Mouse (Mus musculus): ENCODE data around the gene Mthfd1l. TPM values are rescaled to one million over a fixed set of nuclear protein-coding genes. Genes with fewer than 3 reads are reported as not detected.
"Not testable (repeated sequence)": the region's sequence is repeated elsewhere in the genome, so short reads cannot be mapped to it uniquely, and the experiment has no call there.

Gene Mthfd1l
- total RNA-seq, 2 experiments from 2014 or later: 8.4 to 9.2 TPM

DNA sequence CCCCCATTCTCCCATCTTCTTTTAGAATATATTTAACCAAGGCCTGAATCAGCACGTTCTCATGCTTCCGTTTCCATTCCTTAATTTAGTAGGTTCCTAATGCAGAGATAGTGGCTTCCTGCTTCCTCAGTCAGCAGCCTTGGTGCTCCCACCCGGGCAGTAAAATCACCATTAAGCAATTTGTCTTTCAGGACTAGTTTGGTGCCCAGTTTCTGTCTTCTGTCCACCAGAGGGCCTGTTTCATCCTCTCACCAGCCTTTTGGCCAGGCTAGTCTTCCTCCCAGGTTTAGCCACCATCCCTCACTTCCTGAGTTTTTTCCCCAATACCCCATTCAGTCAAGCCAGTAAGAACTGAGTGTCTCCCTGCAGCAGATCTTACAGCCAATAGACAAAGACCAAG, 64.1 kb downstream of the Mthfd1l start:
- no peak for DNase-seq (ENCODE audit: extremely low spot score in 1 of 2, low spot score in 1 of 2)

DNA sequence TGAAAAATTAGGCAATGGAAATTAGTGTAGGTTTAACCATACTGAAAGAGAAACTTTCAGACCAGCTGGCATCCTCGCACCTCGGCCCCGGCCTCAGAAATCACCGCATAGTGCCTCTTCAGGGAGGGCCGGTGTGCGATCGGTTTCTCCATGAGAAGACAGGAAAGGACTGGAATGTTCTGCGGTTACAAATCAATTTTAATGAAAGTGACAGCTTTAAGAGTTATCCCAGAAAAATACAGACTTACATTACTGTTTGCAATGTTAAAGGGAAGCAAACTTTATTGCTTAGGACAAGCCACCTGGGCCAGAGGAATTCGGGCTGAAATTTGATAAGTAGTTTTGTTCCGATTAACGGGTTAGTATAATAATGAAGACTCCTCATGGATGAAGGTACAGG, 65.7 kb downstream of the Mthfd1l start:
- DNase-seq (ENCODE audit: extremely low spot score in 1 of 2, low spot score in 1 of 2): no peak

DNA sequence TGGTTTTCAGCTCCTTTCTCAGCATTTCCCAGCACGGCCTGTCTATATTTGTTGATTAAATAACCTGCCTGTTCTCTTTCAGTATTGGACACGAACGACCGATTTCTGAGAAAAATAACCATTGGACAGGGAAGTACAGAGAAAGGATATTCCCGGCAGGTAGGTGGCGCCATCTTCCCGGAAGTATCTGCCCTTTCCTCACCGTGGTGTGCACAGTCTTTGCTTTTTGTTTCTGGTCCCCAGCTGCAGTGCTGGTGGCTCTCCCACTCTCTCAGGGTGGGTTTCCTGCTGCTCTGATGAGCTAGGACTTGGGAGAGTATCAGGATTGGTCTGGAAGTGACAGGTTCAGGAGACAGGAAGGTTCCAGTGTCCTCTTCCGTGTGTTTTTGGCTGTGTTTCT, 68.8 kb downstream of the Mthfd1l start:
- DNase-seq (ENCODE audit: extremely low spot score in 1 of 2, low spot score in 1 of 2): peak in 1 of 2 experiments; percentile 63

DNA sequence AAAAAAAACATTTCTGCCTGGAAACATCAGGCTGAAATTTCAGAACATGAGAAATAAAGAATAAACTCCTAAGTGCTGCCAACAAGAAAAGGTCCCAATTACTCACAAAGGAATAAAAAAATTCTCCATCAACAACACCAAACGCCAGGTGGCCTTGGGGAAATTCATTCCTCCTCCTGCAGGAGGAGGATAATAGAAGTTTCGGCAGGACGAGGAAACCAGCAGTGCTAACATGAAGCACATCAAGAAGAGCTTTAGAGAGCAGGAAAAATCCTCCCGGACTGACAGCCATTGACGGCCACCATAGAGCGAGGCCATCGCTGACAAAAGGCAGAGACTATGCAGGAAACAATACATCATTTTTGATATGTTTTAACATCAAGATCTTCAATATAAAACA, 71.5 kb downstream of the Mthfd1l start:
- no peak for DNase-seq (ENCODE audit: extremely low spot score in 1 of 2, low spot score in 1 of 2)

DNA sequence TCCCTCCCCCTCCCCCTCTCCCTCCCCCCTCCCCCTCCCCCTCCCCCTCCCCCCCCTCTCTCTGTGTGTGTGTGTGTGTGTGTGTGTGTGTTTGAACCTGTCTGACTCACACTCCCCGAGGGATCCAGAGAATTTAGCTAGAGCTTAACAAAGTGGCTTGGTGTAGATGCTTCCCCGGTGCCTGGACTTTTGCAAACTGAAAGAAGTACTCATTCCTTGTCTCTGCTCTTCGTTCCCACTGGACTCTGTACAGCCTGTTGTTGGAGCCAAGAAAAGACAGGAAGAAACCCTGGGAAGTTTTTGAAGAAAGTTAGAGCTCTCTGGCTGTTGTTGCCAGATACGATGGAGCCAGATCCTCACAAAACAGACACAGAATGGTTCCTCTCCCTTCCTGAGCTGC, 73.6 kb downstream of the Mthfd1l start:
- no peak for DNase-seq (ENCODE audit: extremely low spot score in 1 of 2, low spot score in 1 of 2)

DNA sequence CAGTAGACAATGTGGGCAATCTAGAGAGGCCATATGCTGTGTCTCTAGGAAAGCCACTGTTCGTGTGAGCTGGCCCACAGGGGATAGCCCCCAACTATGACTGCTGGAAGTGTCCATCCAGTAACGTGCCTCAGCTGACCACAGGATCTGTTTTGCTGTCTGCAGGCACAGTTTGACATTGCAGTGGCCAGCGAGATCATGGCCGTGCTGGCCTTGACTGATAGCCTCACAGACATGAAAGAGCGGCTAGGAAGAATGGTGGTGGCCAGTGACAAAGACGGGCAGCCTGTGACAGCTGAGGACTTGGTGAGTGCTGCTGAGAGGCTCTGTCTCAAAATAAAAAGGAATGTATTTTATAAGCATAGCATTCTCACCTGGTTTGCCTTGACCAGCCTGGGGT, 74.7 kb downstream of the Mthfd1l start:
- no peak for DNase-seq (ENCODE audit: extremely low spot score in 1 of 2, low spot score in 1 of 2)

DNA sequence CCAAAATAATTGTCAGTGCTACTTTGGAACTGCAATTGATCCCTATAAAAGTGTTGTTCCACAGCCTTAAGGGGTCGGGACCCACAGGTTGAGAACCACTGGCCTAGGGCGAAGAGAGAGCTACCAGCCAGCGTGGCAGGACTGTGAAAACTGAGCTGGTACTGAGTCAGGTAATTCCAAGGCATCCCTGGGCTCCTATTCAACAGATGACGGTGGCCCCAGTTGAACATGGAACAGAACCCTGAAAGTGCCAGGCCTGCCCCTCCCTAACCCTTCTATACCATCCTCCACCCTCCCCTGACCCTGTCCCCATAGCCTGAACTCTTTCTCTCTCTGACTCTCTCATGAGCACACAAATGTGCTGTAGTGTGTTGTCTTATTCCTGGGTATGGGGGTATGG, 77.3 kb downstream of the Mthfd1l start:
- no peak for DNase-seq (ENCODE audit: extremely low spot score in 1 of 2, low spot score in 1 of 2)

DNA sequence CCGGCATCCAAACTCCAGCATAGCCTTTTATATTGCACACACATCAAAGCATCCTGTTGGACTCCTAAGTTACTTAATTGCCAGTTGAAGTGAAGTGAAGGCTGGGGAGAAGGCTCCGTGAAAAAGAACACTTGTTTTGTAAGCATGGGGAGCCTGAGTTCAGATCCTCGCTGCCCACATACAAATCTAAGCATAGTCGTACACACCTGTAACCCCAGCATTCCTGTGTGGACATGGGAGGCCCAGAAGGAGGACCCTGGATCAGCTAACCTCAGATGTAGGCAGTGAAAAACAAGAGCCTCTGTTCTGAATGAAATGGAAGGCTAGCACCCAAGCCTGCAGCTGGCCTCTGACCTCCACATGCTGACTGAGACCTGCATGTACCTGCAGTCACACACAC, 79.8 kb downstream of the Mthfd1l start:
- no peak for DNase-seq (ENCODE audit: extremely low spot score in 1 of 2, low spot score in 1 of 2)

DNA sequence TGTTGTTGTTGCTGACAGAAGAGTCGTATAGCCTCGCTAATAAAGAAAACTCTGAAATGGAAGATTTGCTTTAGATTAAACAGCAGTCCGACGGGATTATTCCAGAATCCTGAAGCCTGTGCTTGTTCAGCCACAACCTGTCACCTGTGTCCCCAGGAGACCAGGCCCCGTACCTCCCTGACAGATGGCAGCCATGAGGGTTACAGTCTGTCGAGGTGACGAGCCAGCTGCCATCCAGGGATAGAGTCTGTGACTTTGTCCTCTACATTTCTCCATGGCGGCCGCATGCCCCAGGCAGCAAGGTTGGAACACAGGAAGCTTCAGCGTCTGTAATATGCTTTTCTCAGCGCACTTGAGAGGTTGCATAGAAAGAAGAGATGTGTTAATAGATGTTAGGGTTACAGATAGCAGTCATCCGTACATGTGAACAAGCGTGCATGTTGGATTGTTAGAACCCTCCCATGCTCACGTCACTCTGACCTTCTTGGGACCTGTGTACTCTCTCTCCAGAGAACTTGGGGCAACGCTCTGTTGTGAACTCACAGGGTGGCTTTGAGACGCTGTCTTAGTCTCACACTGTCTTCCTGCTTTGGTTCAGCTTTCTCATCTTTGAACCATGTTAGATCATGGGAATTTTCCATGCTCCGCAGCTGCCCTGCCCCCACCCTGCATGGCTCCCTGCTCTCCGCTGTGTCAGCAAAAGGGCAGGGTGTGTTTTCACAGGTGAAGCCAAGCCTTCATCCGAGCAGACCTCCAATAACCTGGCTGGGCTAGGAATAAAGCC, 80.6 kb downstream of the Mthfd1l start:
- no peak for DNase-seq (ENCODE audit: extremely low spot score in 1 of 2, low spot score in 1 of 2)

DNA sequence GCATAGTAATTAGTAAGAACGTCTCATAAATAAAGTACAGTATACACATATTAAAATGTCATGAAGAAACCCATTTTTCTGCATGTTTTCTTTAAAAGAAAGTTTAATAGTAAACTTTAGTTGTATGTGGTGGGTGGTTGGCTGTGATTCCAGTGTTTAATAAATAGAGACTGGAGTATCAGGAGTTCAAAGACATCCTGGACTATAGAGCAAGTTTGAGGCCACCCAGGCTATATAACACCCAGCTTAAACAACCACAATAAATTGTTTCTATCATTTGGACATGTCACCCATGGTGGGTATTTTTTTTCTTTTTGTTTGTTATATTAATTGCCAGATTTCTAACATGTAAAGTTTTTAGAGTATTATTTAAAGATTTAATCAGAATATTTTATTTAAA, 81.7 kb downstream of the Mthfd1l start:
- DNase-seq (ENCODE audit: extremely low spot score in 1 of 2, low spot score in 1 of 2): no peak

DNA sequence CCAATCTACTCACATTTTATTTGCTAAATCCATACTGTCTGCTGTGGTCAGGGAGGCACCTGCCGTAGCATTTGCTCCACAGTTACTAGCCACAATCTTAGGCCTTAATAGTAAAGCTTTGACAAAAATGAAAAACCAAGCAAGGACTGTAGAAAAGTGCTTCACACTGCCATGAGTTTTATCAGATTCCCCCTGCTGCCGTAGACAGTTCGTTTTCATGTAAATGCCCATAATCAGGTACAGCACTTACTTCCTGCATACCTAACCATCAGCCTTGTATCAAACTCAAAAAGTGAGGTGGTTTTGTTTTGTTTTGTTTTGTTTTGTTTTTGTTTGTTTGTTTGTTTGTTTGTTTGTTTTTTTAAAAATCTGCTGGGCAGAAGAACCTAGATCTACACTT, 84.5 kb downstream of the Mthfd1l start:
- no peak for DNase-seq (ENCODE audit: extremely low spot score in 1 of 2, low spot score in 1 of 2)

DNA sequence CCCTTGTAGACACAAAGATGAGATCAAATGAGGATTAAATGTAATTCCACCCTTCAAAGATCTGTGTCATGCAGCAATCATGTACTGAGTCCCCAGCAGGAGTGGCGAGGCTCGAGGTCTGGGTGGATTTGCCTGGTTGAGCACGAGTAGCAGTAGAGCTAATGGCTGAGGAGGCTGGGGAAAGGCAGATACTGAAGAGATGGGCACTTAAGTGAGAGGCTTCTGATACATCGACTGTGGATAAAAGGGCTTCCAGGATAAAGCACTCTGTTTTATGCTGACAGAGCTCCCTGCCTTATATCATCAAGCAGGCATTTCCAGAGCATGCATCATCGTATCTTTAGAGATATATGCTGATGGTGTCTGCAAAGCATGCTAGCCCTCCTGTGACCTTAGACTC, 84.9 kb downstream of the Mthfd1l start:
- DNase-seq (ENCODE audit: extremely low spot score in 1 of 2, low spot score in 1 of 2): no peak

DNA sequence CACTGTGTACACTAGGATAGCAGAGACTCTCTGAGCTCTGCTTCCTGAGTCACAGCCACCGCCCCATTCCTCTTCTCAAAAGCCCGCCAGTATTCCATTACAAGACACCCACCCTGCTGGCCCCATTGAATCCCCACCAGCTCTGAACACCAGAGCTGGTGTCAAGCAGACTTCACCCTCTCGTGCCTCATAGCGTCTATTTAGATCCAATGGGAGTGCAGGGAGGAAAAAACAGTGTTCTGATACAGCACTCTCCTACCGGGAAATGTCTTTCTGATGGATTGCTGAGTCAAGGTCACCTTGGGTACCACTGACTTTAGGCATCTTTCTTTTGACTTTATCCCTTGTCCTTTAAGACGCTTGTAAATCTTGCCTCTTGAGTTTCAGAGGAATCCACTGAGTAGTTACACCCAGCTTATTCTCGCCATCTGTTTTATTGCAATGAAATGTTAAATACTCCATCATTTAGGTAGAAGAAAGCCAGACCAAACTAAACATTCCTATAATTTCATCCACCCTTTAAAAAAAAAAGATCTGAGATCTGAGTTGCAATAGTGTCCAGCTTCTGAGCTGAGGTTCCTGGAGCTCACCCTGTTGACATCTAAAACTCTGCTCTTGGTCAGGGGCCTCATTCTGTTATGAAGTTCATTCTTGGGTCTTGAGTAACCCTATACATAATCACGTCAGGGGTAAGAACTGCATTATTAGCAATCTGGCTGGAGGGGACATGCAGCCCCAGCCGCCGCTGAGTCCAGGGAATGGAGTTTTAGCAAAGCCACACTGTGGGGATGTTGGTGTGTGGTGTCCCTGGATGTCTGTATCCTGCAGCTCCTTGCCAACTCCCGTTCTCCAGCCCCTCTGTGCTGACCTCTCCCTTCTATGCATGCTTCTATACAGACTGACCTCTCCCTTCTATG, 88.4 kb downstream of the Mthfd1l start:
- DNase-seq (ENCODE audit: extremely low spot score in 1 of 2, low spot score in 1 of 2): no peak

DNA sequence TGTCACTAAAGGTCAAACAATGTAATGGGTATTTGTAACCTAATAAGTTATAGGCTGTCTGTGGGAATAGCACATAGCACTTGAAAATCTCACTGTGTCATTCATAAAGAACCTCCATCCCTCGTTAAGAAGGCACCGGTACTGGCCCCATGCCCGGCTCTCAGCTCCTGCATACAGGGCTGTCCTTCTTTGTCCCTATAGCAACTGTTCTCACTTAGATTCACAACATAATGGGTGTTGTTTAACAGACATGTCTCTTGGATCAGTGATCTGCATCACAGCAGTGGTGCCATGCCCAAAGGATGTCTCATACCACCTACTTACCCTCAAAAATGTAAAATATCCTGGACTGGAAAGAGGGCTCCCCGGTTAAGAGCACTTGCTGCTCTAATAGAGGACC, 90.6 kb downstream of the Mthfd1l start:
- no peak for DNase-seq (ENCODE audit: extremely low spot score in 1 of 2, low spot score in 1 of 2)

DNA sequence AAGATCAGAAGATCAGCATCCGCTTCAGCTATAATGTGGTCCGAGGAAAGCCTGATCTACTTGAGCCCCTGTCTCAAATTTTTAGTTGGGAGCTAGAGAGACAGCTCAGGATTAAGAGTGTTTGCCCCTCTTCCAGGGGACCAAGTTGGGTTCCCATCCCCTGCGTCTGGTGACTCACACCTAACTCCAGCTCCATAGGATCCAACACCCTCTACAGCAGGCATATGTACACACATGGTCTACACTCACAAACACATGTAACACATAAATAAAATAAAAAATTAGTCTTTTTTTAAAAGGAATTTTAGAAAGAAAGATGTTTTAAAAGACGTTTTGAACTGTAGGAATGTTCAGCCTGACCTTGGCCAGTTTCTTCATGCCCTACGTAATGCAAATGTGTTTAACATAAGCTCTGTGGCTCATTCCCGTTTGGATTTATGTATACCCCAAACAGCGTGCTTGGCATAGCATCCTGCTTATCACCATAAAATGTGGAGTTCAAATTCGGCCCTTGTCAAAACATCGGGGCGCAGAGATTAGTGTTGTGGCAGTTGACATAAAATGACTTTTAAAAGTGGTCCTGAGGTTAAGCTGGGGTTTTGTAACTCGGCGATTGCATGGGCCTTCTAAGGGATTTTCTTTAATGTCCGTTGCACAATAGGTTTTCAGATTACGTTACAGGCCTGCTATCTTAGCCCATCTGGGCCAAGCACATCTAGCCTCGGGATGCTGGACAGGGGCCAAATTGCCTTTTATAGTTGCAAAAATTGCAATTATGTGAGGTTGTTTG, 92.6 kb downstream of the Mthfd1l start:
- DNase-seq (ENCODE audit: extremely low spot score in 1 of 2, low spot score in 1 of 2): no peak

DNA sequence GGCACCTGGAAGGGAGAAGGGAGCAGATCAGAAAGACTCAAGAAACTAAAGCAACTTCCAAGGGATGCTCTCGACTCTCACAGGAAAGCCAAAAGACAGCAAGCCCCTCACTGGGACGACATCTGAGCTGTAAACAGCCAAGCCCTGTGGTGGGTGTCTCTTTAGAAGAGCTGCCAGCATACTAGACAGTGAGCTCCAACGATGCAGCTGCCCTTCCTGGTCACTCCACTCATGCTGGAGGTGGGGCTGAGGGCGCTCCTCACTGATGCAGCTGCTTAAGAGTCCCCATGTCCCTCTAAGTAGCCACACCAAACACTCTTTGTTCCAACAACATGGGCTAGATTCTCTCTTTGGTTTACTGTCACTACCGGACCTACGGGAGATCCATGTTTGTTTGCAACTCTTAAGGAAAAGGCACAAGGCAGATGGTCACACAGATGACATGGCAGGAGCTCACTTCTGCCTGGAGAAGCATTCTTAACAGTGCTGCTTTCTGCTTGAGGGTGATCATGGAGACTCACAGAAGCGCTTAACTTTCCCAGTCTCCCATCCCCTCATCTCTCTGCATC, 96.4 kb downstream of the Mthfd1l start:
- no peak for DNase-seq (ENCODE audit: extremely low spot score in 1 of 2, low spot score in 1 of 2)

DNA sequence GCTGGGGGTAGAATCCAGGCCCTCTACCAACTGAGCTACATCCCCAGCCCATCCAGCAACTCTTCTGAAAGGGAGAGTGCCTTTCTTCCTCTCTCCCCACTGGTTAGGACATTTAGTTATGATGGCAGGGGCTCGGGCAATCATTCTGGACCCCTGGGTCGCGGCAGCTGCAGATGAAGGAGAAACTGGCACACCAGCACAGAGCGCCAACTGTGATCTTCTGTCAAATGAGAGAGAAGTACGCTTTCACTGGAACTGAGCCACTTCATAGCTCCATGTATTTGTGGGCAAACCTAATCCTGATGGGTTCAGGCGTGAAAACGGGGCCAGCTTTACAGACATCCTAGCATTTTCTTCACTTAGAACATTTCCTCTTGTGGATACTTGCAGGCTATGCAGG, 97.1 kb downstream of the Mthfd1l start:
- no peak for DNase-seq (ENCODE audit: extremely low spot score in 1 of 2, low spot score in 1 of 2)

DNA sequence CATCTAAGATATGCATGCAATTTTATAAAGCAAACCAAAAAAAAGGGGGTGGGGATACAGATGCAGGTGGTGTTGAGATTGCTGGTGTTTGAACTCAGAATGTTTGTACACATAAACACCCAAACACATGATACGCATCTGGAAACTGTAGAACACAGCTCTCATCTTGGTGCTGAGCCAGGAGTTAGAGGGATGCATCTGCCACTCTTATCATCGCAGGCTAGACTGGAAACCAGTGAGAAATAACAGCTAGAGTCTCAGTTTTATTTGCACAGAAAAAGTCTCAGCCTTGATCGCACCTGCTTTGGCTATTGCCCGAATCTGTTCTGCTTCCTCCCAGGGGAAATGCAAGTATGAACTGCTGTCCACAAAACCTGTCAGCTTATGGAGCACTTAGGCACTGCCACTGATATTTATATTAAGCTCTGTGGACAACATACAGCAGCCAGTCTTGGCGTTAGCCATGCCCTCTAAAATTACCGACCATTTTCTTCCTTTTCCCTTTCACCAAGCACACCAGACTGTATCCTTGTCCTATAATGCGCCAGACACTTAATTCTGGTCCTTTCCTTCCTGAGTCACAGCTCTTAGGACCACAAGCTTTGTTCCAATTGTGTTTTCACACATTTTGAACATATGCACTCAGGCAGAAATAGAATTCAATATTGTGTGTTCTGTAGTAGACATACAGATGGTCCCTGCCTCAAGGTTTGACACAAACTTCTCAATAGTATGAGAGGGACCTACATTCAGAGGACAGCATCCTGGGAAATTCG, 98.3 kb downstream of the Mthfd1l start:
- DNase-seq (ENCODE audit: extremely low spot score in 1 of 2, low spot score in 1 of 2): no peak

DNA sequence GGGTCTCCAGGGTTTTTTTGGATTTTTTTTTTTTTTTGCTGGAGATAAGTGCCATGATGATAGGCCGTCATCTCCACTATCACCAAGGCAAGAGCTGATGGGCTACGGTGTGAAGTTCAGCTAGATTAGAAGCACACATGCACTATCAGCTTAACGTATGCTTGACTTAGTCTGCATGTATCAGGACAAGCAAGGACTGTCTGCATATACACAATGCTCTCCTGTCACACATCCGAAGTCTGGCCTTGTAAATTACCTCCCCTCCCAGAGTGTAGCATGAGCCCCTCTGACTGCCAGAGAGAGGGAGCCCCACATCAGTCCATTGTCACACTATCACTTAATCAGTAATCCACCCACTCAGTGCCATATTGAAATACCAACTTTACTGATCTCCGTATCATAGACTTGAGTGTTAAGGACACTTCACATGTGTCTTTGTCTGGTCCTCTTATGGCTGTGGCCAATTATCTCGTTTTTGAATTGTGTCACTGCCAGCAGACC, 99.0 kb downstream of the Mthfd1l start:
- DNase-seq (ENCODE audit: extremely low spot score in 1 of 2, low spot score in 1 of 2): no peak

DNA sequence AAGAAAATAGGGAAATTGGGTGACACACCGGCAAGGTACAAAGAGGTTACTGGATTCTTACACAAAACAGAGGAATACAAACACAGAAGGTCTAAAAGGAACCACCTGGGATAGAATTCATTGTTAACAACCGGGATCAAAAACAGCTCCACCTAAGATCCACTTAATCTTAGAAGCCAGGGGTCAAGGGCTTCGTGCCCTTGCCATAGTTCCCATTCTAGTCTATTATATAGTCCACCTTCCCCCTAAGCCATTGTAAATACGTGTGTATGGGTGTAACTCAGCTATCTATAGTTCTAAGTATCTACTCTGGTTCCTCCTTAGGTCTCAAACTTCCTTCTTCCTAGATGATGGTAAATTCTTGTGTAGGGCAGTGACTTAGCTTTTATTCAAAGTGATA, 99.6 kb downstream of the Mthfd1l start:
- not testable (repeated sequence) for DNase-seq (ENCODE audit: extremely low spot score in 1 of 2, low spot score in 1 of 2)

Data from layer of hippocampus, postnatal 25 days (tissue).